Mouse (Mus musculus): ENCODE data around the gene Rgs7.

DNA sequence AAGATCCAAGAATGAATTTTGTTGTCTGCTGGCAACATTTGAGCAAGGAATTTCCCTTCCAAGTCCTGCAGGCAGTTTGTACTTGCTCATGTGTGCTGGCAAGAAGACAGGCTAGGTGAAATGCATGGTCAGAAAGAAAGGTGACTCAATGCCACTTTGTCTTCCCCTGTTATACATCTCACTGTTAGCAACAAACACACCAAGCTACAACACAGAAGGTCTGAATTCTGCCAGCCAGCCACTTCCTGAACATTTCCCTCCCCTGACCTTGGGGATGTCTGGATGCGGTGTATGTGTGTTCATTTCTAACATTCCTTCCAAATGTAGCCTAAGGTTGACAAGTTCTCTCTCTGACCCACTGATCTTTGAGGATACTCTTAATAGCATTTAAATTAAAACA is 191.4 kb downstream of the Rgs7 start:
- TF ChIP-seq CTCF (IDR thresholded peaks at IDR 0.05; ENCODE audit: low read depth): no peak
- no peak for TF ChIP-seq EP300 (optimal IDR thresholded peaks at IDR 0.05)

Measured in stomach, postnatal 0 days (tissue).